Mouse (Mus musculus) kidney, embryonic 16.5 days (tissue): ENCODE measurements around the gene Fam184b. TPM values are rescaled to one million over a fixed set of nuclear protein-coding genes. Genes with fewer than 3 reads are reported as not detected.
A peak's percentile ranks its signal among the peaks of the same experiment; 100 is the strongest.

Experiments used
- ATAC-seq: fragments of 200-750 bp; cut with Nextera tagmentation; 2 replicates; pipeline ENCODE4 v1.8.0; 2017; ENCODE audit warnings: moderate TSS enrichment; ENCODE audit not compliant: low FRiP score, low TSS enrichment
- H3K27ac ChIP-seq: fragments of 300-500 bp; sonication (generic); 2 replicates; pipeline ENCODE4 v1.5.1; 2014; ENCODE audit warnings: low read length
- H3K27me3 ChIP-seq: fragments of 300-500 bp; sonication (generic); 2 replicates; pipeline ENCODE4 v1.6.1; 2014; ENCODE audit warnings: low read length, control low read depth, mixed read lengths; ENCODE audit not compliant: insufficient read depth
- H3K36me3 ChIP-seq: fragments of 300-500 bp; sonication (generic); 2 replicates; pipeline ENCODE4 v1.6.1; 2014; ENCODE audit warnings: low read length, control low read depth, mixed read lengths; ENCODE audit not compliant: insufficient read depth
- H3K4me1 ChIP-seq: fragments of 300-500 bp; sonication (generic); 2 replicates; pipeline ENCODE4 v1.6.1; 2014; ENCODE audit warnings: low read length, control low read depth, mixed read lengths; ENCODE audit not compliant: insufficient read depth
- H3K4me2 ChIP-seq: fragments of 300-500 bp; sonication (generic); replicated peaks from 2 replicates; pipeline ENCODE4 v1.6.1; 2014; ENCODE audit warnings: low read depth, low read length
- H3K4me3 ChIP-seq: fragments of 300-500 bp; sonication (generic); 2 replicates; pipeline ENCODE4 v1.5.1; 2014; ENCODE audit warnings: mild to moderate bottlenecking, low read length
- H3K9ac ChIP-seq: fragments of 300-500 bp; sonication (generic); replicated peaks from 2 replicates; pipeline ENCODE4 v1.6.1; 2014; ENCODE audit warnings: low read length
- H3K9me3 ChIP-seq: fragments of 300-500 bp; sonication (generic); 2 replicates; pipeline ENCODE4 v1.6.1; 2016; ENCODE audit warnings: low read length, control low read depth
- WGBS: fragments of 180-500 bp; shearing (Covaris S2); extraction: QIAGEN DNeasy Blood & Tissue Kit; methylation state at CpG from one replicate; pipeline ENCODE4 v1.1.7; 2014; 5-methylcytosine and 5-hydroxymethylcytosine counted together
- polyA plus RNA-seq: library from polyadenylated mRNA; unstranded; fragments of >200 nt; fragmentation: Nextera tagmentation; extraction: Ambion mirVana; gene quantifications from 2 replicates; pipeline ENCODE4 v1.2.1, GENCODE M21; 2015

Fam184b gene
- polyA plus RNA-seq, 1 experiment from 2014 or later: 1.5 TPM

GRCm38 (mm10) chr5:45525101-45525500, 114.3 kb downstream of the Fam184b start:
- peaks cover 9% of the 10 kb centered on the region for H3K4me1 ChIP-seq
- no peak overlapping the region for H3K27ac ChIP-seq
- no peak overlapping the region for H3K4me2 ChIP-seq
- ATAC-seq: no peak
- H3K27me3 ChIP-seq: no peaks in the 10 kb centered on the region
- H3K4me3 ChIP-seq: no peak overlapping the region
- peaks cover 29% of the 10 kb centered on the region for H3K36me3 ChIP-seq
- H3K9me3 ChIP-seq: no peaks in the 10 kb centered on the region
- 93% methylated on average over 10 of the region's 10 CpGs for WGBS
- no peak overlapping the region for H3K9ac ChIP-seq

- peak overlapping the region; percentile 78 for H3K4me3 ChIP-seq
- 88% methylated on average over 6 of the region's 6 CpGs for WGBS
Observed at GRCm38 (mm10) chr5:45521601-45522000, 117.8 kb downstream of the Fam184b start.

GRCm38 (mm10) chr5:45520809-45521110, 118.7 kb downstream of the Fam184b start:
- Histone ChIP-seq H3K4me1 (peaks cover 13% of the 10 kb centered on the region), H3K4me3 (peak overlapping the region; percentile 78), H3K27me3 (no peaks in the 10 kb centered on the region), H3K4me2 (peak overlapping the region; percentile 67), H3K27ac (no peak overlapping the region), H3K9me3 (no peaks in the 10 kb centered on the region), H3K9ac (peak overlapping the region; percentile 84), H3K36me3 (peaks cover 20% of the 10 kb centered on the region)
- no peak for ATAC-seq
- 3% methylated on average over 5 of the region's 5 CpGs for WGBS

More at GRCm38 (mm10) chr5:45521601-45522000, 117.8 kb downstream of the Fam184b start:
- ATAC-seq: no peak
- no peaks in the 10 kb centered on the region for H3K9me3 ChIP-seq
- H3K27ac ChIP-seq: no peak overlapping the region
- H3K27me3 ChIP-seq: no peaks in the 10 kb centered on the region
- H3K4me1 ChIP-seq: peaks cover 13% of the 10 kb centered on the region
- H3K4me2 ChIP-seq: peak overlapping the region; percentile 67
- H3K36me3 ChIP-seq: peaks cover 17% of the 10 kb centered on the region
- H3K9ac ChIP-seq: 0 out of 2 replicates have a peak overlapping the region, but pooled peaks have one; percentile 84

GRCm38 (mm10) chr5:45519960-45520808, 119.2 kb downstream of the Fam184b start, which contains the start of gene Med28:
Med28 (plus strand) TSS chr5:45520229.
- H3K27me3 ChIP-seq: no peaks in the 10 kb centered on the region

GRCm38 (mm10) chr5:45515151-45515743, 124.2 kb downstream of the Fam184b start:
- no peak overlapping the region for H3K9ac ChIP-seq
- 0 out of 2 replicates have a peak, but pooled peaks cover 4% of the 10 kb centered on the region for H3K4me1 ChIP-seq
- H3K27me3 ChIP-seq: no peaks in the 10 kb centered on the region
- H3K36me3 ChIP-seq: peaks cover 28% of the 10 kb centered on the region
- 95% methylated on average over 10 of the region's 10 CpGs for WGBS
- no peaks in the 10 kb centered on the region for H3K9me3 ChIP-seq
- H3K4me3 ChIP-seq: no peak overlapping the region
- H3K27ac ChIP-seq: no peak overlapping the region
- H3K4me2 ChIP-seq: no peak overlapping the region
- ATAC-seq: no peak

More at GRCm38 (mm10) chr5:45519960-45520808, 119.2 kb downstream of the Fam184b start, which contains the start of gene Med28:
- Histone ChIP-seq H3K27ac (no peak within 1 kb of the TSS), H3K9me3 (no peaks in the 10 kb centered on the region), H3K9ac (peak within 1 kb of the TSS; percentile 84), H3K36me3 (peaks cover 14% of the 10 kb centered on the region), H3K4me3 (peak within 1 kb of the TSS; percentile 78), H3K4me2 (peak within 1 kb of the TSS; percentile 67), H3K4me1 (peaks cover 13% of the 10 kb centered on the region)
- peak; percentile 95 for ATAC-seq
- 2% methylated on average over 56 of the region's 56 CpGs for WGBS

GRCm38 (mm10) chr5:45514599-45514998, 124.8 kb downstream of the Fam184b start:
- Histone ChIP-seq H3K27me3 (no peaks in the 10 kb centered on the region), H3K9ac (no peak overlapping the region), H3K27ac (no peak overlapping the region), H3K36me3 (peaks cover 33% of the 10 kb centered on the region), H3K4me3 (no peak overlapping the region), H3K4me1 (0 out of 2 replicates have a peak, but pooled peaks cover 1% of the 10 kb centered on the region), H3K4me2 (no peak overlapping the region), H3K9me3 (no peaks in the 10 kb centered on the region)
- 63% methylated on average over 1 of the region's 1 CpGs for WGBS
- 0 out of 2 replicates have a peak, but pooled peaks have one; percentile 19 for ATAC-seq

GRCm38 (mm10) chr5:45513511-45513910, 125.9 kb downstream of the Fam184b start:
- H3K27ac ChIP-seq: no peak overlapping the region
- H3K4me2 ChIP-seq: no peak overlapping the region
- no peak for ATAC-seq

GRCm38 (mm10) chr5:45512908-45513307, 126.5 kb downstream of the Fam184b start:
- peaks cover 40% of the 10 kb centered on the region for H3K36me3 ChIP-seq

More at GRCm38 (mm10) chr5:45513511-45513910, 125.9 kb downstream of the Fam184b start:
- no peaks in the 10 kb centered on the region for H3K9me3 ChIP-seq
- H3K4me1 ChIP-seq: no peaks in the 10 kb centered on the region
- H3K4me3 ChIP-seq: no peak overlapping the region
- no peak overlapping the region for H3K9ac ChIP-seq
- WGBS: 86% methylated on average over 2 of the region's 2 CpGs
- H3K36me3 ChIP-seq: peaks cover 38% of the 10 kb centered on the region
- no peaks in the 10 kb centered on the region for H3K27me3 ChIP-seq

GRCm38 (mm10) chr5:45510071-45510470, 129.3 kb downstream of the Fam184b start:
- Histone ChIP-seq H3K27ac (no peak overlapping the region), H3K4me1 (no peaks in the 10 kb centered on the region), H3K9ac (no peak overlapping the region), H3K9me3 (no peaks in the 10 kb centered on the region), H3K4me3 (no peak overlapping the region), H3K36me3 (peaks cover 58% of the 10 kb centered on the region), H3K27me3 (no peaks in the 10 kb centered on the region), H3K4me2 (no peak overlapping the region)
- WGBS: 78% methylated on average over 7 of the region's 7 CpGs
- ATAC-seq: no peak

More at GRCm38 (mm10) chr5:45512908-45513307, 126.5 kb downstream of the Fam184b start:
- ATAC-seq: no peak
- Histone ChIP-seq H3K4me3 (no peak overlapping the region), H3K27me3 (no peaks in the 10 kb centered on the region), H3K9me3 (no peaks in the 10 kb centered on the region), H3K4me2 (no peak overlapping the region), H3K27ac (no peak overlapping the region), H3K9ac (no peak overlapping the region), H3K4me1 (no peaks in the 10 kb centered on the region)
- WGBS: 93% methylated on average over 6 of the region's 6 CpGs
